Mouse (Mus musculus) heart, embryonic 11.5 days (tissue): ENCODE results near the gene Zbtb20. TPM values are rescaled to one million over a fixed set of nuclear protein-coding genes. Genes with fewer than 3 reads are reported as not detected.

ENCODE experiments used
- ATAC-seq: fragments of 200-750 bp; cut with Nextera tagmentation; replicated peaks from 2 replicates; pipeline ENCODE4 v1.8.0; 2017; ENCODE audit warnings: moderate library complexity; ENCODE audit not compliant: insufficient number of reproducible peaks, low FRiP score, low TSS enrichment
- H3K27ac ChIP-seq: fragments of 300-500 bp; sonication (generic); 2 replicates; pipeline ENCODE4 v1.5.1; 2014; ENCODE audit warnings: mild to moderate bottlenecking, low read depth, low read length
- H3K27me3 ChIP-seq: fragments of 300-500 bp; sonication (generic); 2 replicates; pipeline ENCODE4 v1.6.1; 2014; ENCODE audit warnings: mild to moderate bottlenecking, low read length, mixed read lengths; ENCODE audit not compliant: control insufficient read depth, insufficient read depth
- H3K36me3 ChIP-seq: fragments of 300-500 bp; sonication (generic); 2 replicates; pipeline ENCODE4 v1.6.1; 2014; ENCODE audit warnings: mild to moderate bottlenecking, low read length, moderate library complexity, mixed read lengths; ENCODE audit not compliant: control insufficient read depth, insufficient read depth
- H3K4me1 ChIP-seq: fragments of 300-500 bp; sonication (generic); 2 replicates; pipeline ENCODE4 v1.6.1; 2014; ENCODE audit warnings: low read length; ENCODE audit not compliant: control insufficient read depth, insufficient read depth
- H3K4me2 ChIP-seq: fragments of 300-500 bp; sonication (generic); 2 replicates; pipeline ENCODE4 v1.6.1; 2014; ENCODE audit warnings: mild to moderate bottlenecking, moderate library complexity
- H3K4me3 ChIP-seq: fragments of 300-500 bp; sonication (generic); 2 replicates; pipeline ENCODE4 v1.5.1; 2014; ENCODE audit warnings: low read depth, low read length
- H3K9ac ChIP-seq: fragments of 300-500 bp; sonication (generic); 2 replicates; pipeline ENCODE4 v1.6.1; 2014; ENCODE audit warnings: mild to moderate bottlenecking, low read depth, low read length, moderate library complexity
- H3K9me3 ChIP-seq: fragments of 300-500 bp; sonication (generic); replicated peaks from 2 replicates; pipeline ENCODE4 v1.6.1; 2016; ENCODE audit warnings: low read length; ENCODE audit not compliant: control insufficient read depth
- WGBS: fragments of 180-500 bp; shearing (Covaris S2); extraction: QIAGEN DNeasy Blood & Tissue Kit; methylation state at CpG from one replicate; pipeline ENCODE4 v1.1.7; 2014; ENCODE audit not compliant: insufficient replicate concordance; 5-methylcytosine and 5-hydroxymethylcytosine counted together
- polyA plus RNA-seq: library from polyadenylated mRNA; unstranded; fragments of >200 nt; fragmentation: Nextera tagmentation; extraction: Ambion mirVana; gene quantifications from 2 replicates; pipeline ENCODE4 v1.2.1, GENCODE M21; 2014

The Zbtb20 gene
- polyA plus RNA-seq, 1 experiment from 2014 or later = 39.0 TPM

DNA sequence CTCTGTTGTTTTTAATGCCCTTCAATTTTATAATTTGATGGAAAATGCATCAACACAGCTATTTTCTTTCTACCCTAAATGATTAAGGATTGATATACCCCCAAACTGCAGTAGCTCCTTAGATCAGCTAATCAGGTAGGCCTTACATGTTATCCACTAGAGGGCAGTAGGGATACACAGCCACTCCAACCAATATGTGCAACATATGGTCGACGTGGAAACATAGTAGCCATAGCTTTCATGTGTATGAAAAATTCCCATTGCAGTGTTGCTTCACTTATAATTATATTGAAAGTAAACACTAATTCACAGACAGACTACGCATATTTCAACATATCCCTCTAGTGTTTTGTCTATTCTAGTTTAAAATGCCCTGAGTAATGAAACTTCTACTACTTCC lies 664.4 kb downstream of the Zbtb20 start:
- WGBS = 19% methylated on average over 3 of the region's 3 CpGs
- Histone ChIP-seq H3K9me3 (no peaks in the 10 kb centered on the region), H3K4me2 (no peak overlapping the region), H3K27ac (no peak overlapping the region), H3K9ac (no peak overlapping the region), H3K4me1 (no peaks in the 10 kb centered on the region), H3K4me3 (no peak overlapping the region), H3K27me3 (no peaks in the 10 kb centered on the region), H3K36me3 (no peaks in the 10 kb centered on the region)
- ATAC-seq = no peak

DNA sequence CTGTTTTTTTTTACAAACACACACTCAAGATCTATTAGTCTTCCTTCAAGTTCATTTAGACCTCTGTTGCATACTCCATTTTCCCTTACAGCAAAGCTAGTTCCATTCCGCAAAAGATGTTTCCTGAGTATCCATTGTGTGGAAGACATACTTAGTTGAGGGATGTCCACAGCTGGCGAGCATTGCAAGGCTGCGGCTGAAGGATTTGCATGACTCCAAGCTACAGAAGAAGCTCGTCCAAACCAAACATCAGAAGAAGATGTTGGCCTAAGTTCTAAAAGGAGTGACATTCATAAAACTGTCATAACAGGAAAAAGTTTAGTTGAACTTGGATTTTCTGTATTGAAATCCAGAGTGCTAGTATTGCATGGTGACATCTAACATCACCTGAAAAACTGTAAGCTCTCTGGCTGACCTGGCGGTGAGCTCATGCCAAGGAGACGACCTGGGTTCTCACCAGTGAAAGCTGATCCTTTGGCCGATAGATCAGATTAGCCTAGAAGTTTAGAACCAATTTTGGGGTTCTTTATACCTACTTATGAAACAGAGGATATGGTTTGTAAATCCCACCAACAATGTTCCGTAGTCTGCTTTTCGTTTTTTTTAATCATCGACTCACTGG lies 665.0 kb downstream of the Zbtb20 start:
- H3K4me1 ChIP-seq = no peaks in the 10 kb centered on the region
- ATAC-seq = no peak
- H3K4me3 ChIP-seq = no peak overlapping the region
- H3K27ac ChIP-seq = no peak overlapping the region
- no peaks in the 10 kb centered on the region for H3K9me3 ChIP-seq
- H3K36me3 ChIP-seq = no peaks in the 10 kb centered on the region
- no peak overlapping the region for H3K4me2 ChIP-seq
- no peaks in the 10 kb centered on the region for H3K27me3 ChIP-seq
- H3K9ac ChIP-seq = no peak overlapping the region
- WGBS = 87% methylated on average over 10 of the region's 10 CpGs

DNA sequence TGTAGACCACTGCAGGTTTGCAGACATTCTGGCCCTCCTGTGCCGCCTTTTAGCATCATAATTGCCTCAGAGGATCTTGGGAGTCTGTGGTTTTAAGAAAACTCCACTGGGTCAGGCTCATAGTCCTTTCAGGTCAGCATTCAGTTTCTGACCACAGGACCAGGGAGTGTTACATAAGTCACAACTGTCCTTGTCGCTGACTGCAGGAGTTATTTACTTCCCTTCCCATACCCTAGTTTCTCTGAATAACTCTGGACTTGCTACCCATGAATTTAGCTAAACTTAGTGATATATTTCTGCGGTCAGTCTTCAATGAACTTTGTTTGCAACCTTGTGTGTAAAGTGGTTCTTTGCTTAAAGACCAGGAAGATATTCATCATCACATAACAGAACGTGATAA lies 669.6 kb downstream of the Zbtb20 start:
- Histone ChIP-seq H3K4me3 (no peak overlapping the region), H3K36me3 (no peaks in the 10 kb centered on the region), H3K4me2 (no peak overlapping the region), H3K27me3 (no peaks in the 10 kb centered on the region), H3K9ac (no peak overlapping the region), H3K4me1 (peaks cover 35% of the 10 kb centered on the region), H3K27ac (no peak overlapping the region), H3K9me3 (no peaks in the 10 kb centered on the region)
- no peak for ATAC-seq
- WGBS = 79% methylated on average over 4 of the region's 4 CpGs

DNA sequence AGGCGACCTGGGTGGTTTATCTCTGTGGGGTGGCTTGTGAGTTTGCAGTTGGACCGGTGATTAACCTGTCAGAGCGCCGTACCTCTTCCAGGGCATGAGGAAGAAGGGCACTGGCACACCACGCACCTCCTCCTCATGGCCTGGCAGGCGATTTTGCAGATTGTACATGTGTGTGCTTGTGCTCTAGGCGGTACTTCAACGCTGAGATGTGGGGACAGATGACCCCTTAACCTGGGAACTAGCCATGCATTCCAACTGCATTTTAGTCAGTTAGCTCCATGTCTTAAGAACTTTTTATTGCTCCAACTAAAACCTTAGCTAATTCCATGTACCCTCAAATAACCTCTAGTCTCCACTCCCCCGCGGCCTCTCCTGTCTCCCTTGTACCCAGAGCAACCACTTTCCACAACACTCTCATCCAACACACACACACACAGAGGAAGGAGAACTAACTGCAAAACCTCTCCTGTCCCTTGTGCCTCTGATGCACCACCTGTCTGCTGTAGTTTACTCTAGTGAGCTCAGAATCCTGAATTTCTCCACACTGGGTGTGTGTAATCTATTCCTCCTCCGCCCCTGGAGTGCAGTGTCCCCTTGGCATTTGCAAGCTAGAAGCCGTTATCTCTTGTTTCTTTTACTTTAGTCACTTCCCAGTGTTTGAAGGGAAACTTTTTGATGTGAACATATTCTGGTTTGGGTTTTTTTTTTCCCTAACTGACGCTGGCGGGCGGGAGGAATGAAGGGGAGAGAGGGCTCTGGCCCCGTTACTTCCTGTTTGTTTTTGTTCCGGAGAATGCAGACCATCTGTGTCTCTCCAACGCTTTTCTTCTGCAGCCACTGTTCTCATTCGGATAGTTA lies 671.9 kb downstream of the Zbtb20 start:
- Histone ChIP-seq H3K4me2 (peak overlapping the region; percentile 48), H3K9ac (peak overlapping the region; percentile 56; the same call in 1 of the 2 replicates), H3K27ac (0 out of 2 replicates have a peak overlapping the region, but pooled peaks have one; percentile 46), H3K4me3 (peak overlapping the region; percentile 12; the same call in 1 of the 2 replicates), H3K4me1 (peaks cover 35% of the 10 kb centered on the region), H3K9me3 (no peaks in the 10 kb centered on the region), H3K36me3 (no peaks in the 10 kb centered on the region), H3K27me3 (no peaks in the 10 kb centered on the region)
- no peak for ATAC-seq
- 34% methylated on average over 19 of the region's 19 CpGs for WGBS

DNA sequence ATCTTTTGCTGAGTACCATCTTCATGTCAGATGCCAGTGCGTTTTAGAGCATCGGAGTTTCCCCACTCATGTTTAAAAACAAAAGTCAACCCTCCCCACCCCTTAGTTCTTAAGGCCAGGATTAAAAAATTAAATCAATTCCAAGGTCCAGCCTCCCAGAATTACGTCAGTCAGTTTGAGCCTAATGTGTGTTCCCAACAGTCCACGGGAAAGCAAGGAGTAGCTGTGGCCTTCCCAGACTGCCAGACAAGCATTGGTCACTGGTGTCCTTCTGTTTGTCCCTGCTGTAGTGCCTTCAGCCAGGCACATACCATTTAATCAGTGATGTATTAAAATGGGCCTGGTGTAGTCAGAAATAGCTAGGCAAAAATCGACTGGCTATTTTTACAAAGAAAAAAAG lies 673.1 kb downstream of the Zbtb20 start:
- Histone ChIP-seq H3K9me3 (no peaks in the 10 kb centered on the region), H3K27me3 (no peaks in the 10 kb centered on the region), H3K4me3 (no peak overlapping the region), H3K4me2 (no peak overlapping the region), H3K9ac (no peak overlapping the region), H3K36me3 (no peaks in the 10 kb centered on the region), H3K4me1 (peaks cover 41% of the 10 kb centered on the region), H3K27ac (peak overlapping the region; percentile 4)
- no peak for ATAC-seq
- WGBS = 56% methylated on average over 5 of the region's 5 CpGs

DNA sequence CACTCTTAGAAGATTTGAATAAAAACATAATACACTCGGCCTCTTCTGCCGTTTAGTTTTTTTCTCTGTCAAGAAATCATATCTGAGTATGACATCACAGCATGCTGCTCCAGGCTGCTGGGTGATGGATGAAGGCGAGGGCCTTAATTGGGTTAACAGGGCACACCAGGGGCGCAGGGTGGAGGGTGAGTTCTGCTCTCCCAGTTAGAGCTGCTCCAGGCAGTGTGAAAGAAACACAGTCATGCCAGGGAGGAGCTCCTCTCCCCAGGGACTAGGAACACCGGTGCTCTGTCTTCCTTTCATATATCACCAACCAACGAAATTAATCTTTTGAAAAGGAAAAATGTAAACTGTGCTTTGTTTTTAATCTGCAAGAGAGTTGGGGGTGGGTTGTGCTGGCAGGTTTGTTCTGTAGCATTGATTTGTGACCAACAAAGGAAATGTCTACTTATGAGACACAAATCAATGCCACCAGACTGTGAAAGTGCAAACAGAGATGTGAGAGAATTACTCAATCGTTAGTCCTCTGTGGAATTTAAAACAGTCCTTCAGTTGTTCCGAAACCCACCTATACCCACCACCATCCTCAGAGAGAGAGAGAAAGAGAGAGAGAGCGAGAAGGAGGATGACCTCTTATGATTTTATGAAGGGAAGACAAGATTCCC lies 673.9 kb downstream of the Zbtb20 start:
- Histone ChIP-seq H3K4me2 (no peak overlapping the region), H3K27me3 (no peaks in the 10 kb centered on the region), H3K36me3 (no peaks in the 10 kb centered on the region), H3K9me3 (no peaks in the 10 kb centered on the region), H3K27ac (0 out of 2 replicates have a peak overlapping the region, but pooled peaks have one; percentile 1), H3K4me3 (no peak overlapping the region), H3K4me1 (peaks cover 44% of the 10 kb centered on the region), H3K9ac (no peak overlapping the region)
- no peak for ATAC-seq
- WGBS = 47% methylated on average over 9 of the region's 9 CpGs

DNA sequence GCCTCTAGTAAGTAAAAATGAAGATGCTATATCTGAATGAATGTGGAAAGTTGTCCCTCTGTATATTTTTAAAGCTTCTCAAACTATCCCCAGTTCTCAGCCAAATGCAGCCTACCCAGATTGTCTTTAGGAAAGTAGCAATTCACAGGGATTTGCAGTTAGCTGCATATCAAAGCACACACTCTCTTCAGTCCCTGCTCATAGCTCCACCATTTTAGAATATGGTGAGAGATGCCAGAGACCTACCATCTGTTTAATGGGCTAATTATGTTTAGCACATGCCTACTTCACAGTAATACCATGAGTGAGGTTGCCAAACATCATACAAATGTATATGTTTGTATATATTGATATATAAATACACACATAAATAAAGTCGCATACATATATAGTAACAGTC lies 676.8 kb downstream of the Zbtb20 start:
- Histone ChIP-seq H3K9ac (no peak overlapping the region), H3K27me3 (no peaks in the 10 kb centered on the region), H3K9me3 (no peaks in the 10 kb centered on the region), H3K4me3 (no peak overlapping the region), H3K27ac (no peak overlapping the region), H3K36me3 (no peaks in the 10 kb centered on the region), H3K4me1 (peaks cover 37% of the 10 kb centered on the region), H3K4me2 (no peak overlapping the region)
- ATAC-seq = no peak
- WGBS = 83% methylated on average over 1 of the region's 1 CpGs

DNA sequence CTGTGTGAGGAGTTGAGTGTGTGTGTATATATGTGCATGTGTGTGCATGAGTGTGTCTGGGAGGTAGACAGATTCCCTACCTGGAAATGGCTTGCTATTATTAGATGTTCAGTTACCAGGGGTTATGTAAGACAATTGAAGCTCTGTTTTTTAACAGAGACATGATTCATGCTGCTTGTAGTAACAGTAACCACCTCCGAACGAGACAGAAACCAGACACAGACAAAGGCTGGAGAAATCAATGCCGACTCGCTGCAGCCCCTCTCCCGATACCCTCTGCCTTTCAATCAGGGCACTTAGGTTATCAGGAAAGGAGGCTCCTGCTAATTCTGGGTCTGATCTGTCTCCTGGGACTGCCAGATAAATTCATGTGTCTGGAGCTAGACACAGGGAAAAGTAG lies 681.7 kb downstream of the Zbtb20 start:
- H3K4me2 ChIP-seq = peak overlapping the region; percentile 34
- H3K27ac ChIP-seq = peak overlapping the region; percentile 12; the same call in 1 of the 2 replicates
- WGBS = 10% methylated on average over 5 of the region's 5 CpGs
- peaks cover 19% of the 10 kb centered on the region for H3K4me1 ChIP-seq
- H3K4me3 ChIP-seq = no peak overlapping the region
- H3K36me3 ChIP-seq = no peaks in the 10 kb centered on the region
- no peak overlapping the region for H3K9ac ChIP-seq
- H3K27me3 ChIP-seq = no peaks in the 10 kb centered on the region
- no peak for ATAC-seq
- H3K9me3 ChIP-seq = no peaks in the 10 kb centered on the region
